Mouse (Mus musculus) hematopoietic multipotent progenitor cell, adult 10-12 weeks (in vitro differentiated cells): ENCODE measurements around the gene Gmps. TPM values are rescaled to one million over a fixed set of nuclear protein-coding genes. Genes with fewer than 3 reads are reported as not detected.

ENCODE experiments used
- polyA plus RNA-seq: library from polyadenylated mRNA; stranded (reverse); fragments of >175 nt; gene quantifications from 2 replicates; pipeline ENCODE4 v1.2.3, GENCODE M21; 2012; ENCODE audit warnings: low replicate concordance

The Gmps gene
- 0.43 and 1.3 TPM in 2 replicates for polyA plus RNA-seq

GRCm38 (mm10) chr3:63975955-63976908 lies at the start of gene Gmps:
TSS of gene Gmps (plus strand) at chr3:63976106.

GRCm38 (mm10) chr3:63928878-63929859 lies 46.7 kb upstream of the Gmps start, which contains the start of gene E130311K13Rik:
TSS of gene E130311K13Rik (minus strand) at chr3:63929472.

GRCm38 (mm10) chr3:63964100-63964921 lies 11.6 kb upstream of the Gmps start, which contains the start of gene Slc33a1:
TSS of gene Slc33a1 (minus strand) at chr3:63964768.

Other genes with a start within 250 kb of the Gmps start
- not detected in 2 replicates for gene Plch1, start 76.6 kb upstream of the Gmps start, polyA plus RNA-seq
- 3.5 and 7.4 TPM in 2 replicates for gene E130311K13Rik, start 46.6 kb upstream of the Gmps start, polyA plus RNA-seq
- gene Slc33a1, start 11.3 kb upstream of the Gmps start, polyA plus RNA-seq, result 20.0 and 36.4 TPM in 2 replicates
- not detected in 2 replicates for gene Vmn2r1, start 105.4 kb downstream of the Gmps start, polyA plus RNA-seq
- gene Vmn2r2, start 165.8 kb downstream of the Gmps start, polyA plus RNA-seq, result not detected in 2 replicates